Mouse (Mus musculus): ENCODE results near the gene Hnrnpll.
A peak's percentile ranks its signal among the peaks of the same experiment; 100 is the strongest.

DNA sequence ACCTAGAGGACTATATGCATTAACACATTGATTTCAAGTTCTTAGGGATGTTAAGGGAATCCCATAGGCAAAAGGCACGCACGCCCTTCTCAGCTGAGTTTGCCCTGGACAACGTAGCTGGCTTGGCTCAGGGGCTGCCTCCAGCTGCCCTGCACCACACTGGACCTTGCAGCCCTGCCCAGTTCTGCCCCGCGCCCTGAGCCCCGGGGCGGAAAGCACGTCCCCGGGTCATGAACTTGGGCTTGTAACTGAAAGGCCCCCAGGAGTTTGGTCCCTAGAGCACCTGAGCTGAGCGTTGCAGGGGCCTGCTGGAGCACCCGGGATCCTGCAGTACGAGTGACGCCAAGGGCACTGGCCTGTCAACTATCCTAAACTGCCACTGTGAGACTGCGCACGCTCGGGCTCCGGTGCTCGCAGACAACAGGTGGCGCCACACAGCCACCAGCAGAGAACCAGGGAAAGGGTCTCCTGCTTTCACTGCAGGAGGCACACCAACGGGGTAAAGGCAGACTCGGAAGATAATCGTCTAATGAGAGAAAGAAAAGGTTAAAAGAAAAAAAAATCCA is 43.1 kb downstream of the Hnrnpll start:
- no peak for TF ChIP-seq POLR2A (IDR thresholded peaks at IDR 0.05; ENCODE audit: extremely low read depth, insufficient read depth, low read length)
- TF ChIP-seq CTCF (IDR thresholded peaks at IDR 0.05; ENCODE audit: extremely low read depth, insufficient read depth, low read length) = peak; percentile 28; the same call in 1 of the 2 replicates

Data from cortical plate, adult 2 months (tissue).